Mouse (Mus musculus): Measurements from ENCODE around the gene Kcna6. TPM values are rescaled to one million over a fixed set of nuclear protein-coding genes. Genes with fewer than 3 reads are reported as not detected.
A peak's percentile ranks its signal among the peaks of the same experiment; 100 is the strongest.

The Kcna6 gene
- polyA plus RNA-seq, 1 experiment from 2014 or later, result 1.1 TPM

- no peaks in the 10 kb centered on the region for H3K36me3 ChIP-seq (ENCODE audit: control insufficient read depth, insufficient read depth)
- H3K27me3 ChIP-seq (replicated peaks; ENCODE audit: control insufficient read depth, insufficient read depth, low read length), result no peaks in the 10 kb centered on the region
- no peak overlapping the region for H3K27ac ChIP-seq (ENCODE audit: low read depth, low read length)
- no peak overlapping the region for H3K4me2 ChIP-seq (replicated peaks; ENCODE audit: low read depth)
- 50% methylated on average over 3 of the region's 3 CpGs for WGBS
- H3K4me1 ChIP-seq (replicated peaks; ENCODE audit: control insufficient read depth, insufficient read depth, low read length), result no peaks in the 10 kb centered on the region
- no peaks in the 10 kb centered on the region for H3K9me3 ChIP-seq (ENCODE audit: control insufficient read depth)
- no peak overlapping the region for H3K4me3 ChIP-seq (ENCODE audit: low read depth, low read length)
- no peak overlapping the region for H3K9ac ChIP-seq (ENCODE audit: low read depth, low read length)
- ATAC-seq, result no peak
- TF ChIP-seq CTCF (IDR thresholded peaks at IDR 0.05; ENCODE audit: low read depth), result no peak
Measured at GRCm38 (mm10) chr6:126685135-126685534, 55.3 kb downstream of the Kcna6 start.

GRCm38 (mm10) chr6:126678961-126679360, 61.5 kb downstream of the Kcna6 start:
- no peaks in the 10 kb centered on the region for H3K27me3 ChIP-seq (replicated peaks; ENCODE audit: control insufficient read depth, insufficient read depth, low read length)
- no peaks in the 10 kb centered on the region for H3K4me1 ChIP-seq (replicated peaks; ENCODE audit: control insufficient read depth, insufficient read depth, low read length)
- WGBS, result 62% methylated on average over 7 of the region's 7 CpGs
- H3K4me3 ChIP-seq (ENCODE audit: low read depth, low read length), result no peak overlapping the region
- H3K9ac ChIP-seq (ENCODE audit: low read depth, low read length), result no peak overlapping the region
- H3K36me3 ChIP-seq (ENCODE audit: control insufficient read depth, insufficient read depth), result no peaks in the 10 kb centered on the region
- no peak overlapping the region for H3K4me2 ChIP-seq (replicated peaks; ENCODE audit: low read depth)
- H3K9me3 ChIP-seq (ENCODE audit: control insufficient read depth), result no peaks in the 10 kb centered on the region
- no peak overlapping the region for H3K27ac ChIP-seq (ENCODE audit: low read depth, low read length)
- peak; percentile 55 for TF ChIP-seq CTCF (IDR thresholded peaks at IDR 0.05; ENCODE audit: low read depth)
- no peak for ATAC-seq

DNA sequence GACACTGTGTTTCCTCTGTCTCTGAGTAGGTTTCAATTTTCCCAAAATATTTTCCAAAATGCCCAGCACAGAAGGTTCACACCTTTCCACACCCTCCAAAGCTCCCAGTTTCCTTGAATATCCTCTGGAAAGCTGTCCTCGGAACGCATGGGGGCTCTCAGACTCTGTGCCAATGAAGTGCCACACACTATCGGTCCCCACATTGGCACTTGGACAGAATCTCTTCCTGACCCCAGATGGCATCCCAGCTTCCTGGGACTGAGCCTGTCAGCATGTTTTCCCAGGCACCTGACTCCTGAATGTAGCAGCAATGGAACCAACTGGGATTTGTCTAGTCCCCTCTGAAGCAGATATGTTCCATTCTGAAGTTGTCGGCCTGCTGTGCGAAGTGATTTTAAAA, 73.5 kb downstream of the Kcna6 start:
- Histone ChIP-seq H3K4me2 (replicated peaks; ENCODE audit: low read depth) (no peak overlapping the region), H3K4me1 (replicated peaks; ENCODE audit: control insufficient read depth, insufficient read depth, low read length) (no peaks in the 10 kb centered on the region), H3K36me3 (ENCODE audit: control insufficient read depth, insufficient read depth) (no peaks in the 10 kb centered on the region), H3K4me3 (ENCODE audit: low read depth, low read length) (no peak overlapping the region), H3K9me3 (ENCODE audit: control insufficient read depth) (no peaks in the 10 kb centered on the region), H3K27ac (ENCODE audit: low read depth, low read length) (no peak overlapping the region), H3K9ac (ENCODE audit: low read depth, low read length) (no peak overlapping the region), H3K27me3 (replicated peaks; ENCODE audit: control insufficient read depth, insufficient read depth, low read length) (no peaks in the 10 kb centered on the region)
- 94% methylated on average over 5 of the region's 5 CpGs for WGBS
- no peak for TF ChIP-seq CTCF (IDR thresholded peaks at IDR 0.05; ENCODE audit: low read depth)
- no peak for ATAC-seq

DNA sequence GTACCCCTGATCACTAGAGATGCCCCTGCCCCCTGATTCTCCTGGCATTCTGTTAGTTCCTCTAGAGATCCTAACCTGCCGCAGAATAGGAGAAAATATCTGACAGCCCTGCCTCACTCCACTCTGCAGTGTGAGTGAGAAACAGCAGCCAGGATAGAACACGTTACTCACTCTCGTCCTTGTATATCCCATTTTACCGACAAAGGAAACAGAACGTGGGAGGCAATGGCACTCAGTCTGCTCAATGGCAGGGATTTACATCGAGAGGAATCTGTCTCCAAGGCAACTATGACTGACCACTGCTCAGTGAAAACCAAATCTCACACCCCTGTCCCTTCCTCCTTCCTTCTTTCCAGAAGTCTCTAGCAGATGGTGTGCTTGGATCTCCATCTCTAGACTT, 74.4 kb downstream of the Kcna6 start:
- WGBS, result 53% methylated on average over 6 of the region's 6 CpGs
- Histone ChIP-seq H3K4me2 (replicated peaks; ENCODE audit: low read depth) (no peak overlapping the region), H3K36me3 (ENCODE audit: control insufficient read depth, insufficient read depth) (no peaks in the 10 kb centered on the region), H3K9ac (ENCODE audit: low read depth, low read length) (no peak overlapping the region), H3K4me1 (replicated peaks; ENCODE audit: control insufficient read depth, insufficient read depth, low read length) (no peaks in the 10 kb centered on the region), H3K27me3 (replicated peaks; ENCODE audit: control insufficient read depth, insufficient read depth, low read length) (no peaks in the 10 kb centered on the region), H3K9me3 (ENCODE audit: control insufficient read depth) (no peaks in the 10 kb centered on the region), H3K27ac (ENCODE audit: low read depth, low read length) (no peak overlapping the region), H3K4me3 (ENCODE audit: low read depth, low read length) (no peak overlapping the region)
- ATAC-seq, result no peak
- TF ChIP-seq CTCF (IDR thresholded peaks at IDR 0.05; ENCODE audit: low read depth), result no peak

DNA sequence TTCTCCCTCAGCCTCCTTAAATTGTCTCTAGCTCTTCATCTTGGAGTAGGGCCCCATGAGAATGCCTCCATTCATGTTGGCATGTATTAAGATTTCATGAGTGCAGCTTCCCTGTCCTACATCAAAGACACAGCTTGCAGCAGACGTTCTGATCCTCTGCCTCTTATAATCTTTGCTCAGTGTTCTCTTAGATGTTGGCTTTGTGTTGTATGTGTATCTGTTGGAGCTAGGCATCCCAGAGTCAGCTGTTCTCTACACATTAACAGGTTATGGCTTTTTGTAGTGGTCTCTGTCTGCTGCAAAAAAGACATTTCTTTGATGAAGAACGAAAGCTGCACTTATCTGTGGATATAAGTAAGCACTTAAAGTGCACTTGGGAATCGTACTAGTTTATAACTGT, 75.9 kb downstream of the Kcna6 start:
- H3K27me3 ChIP-seq (replicated peaks; ENCODE audit: control insufficient read depth, insufficient read depth, low read length), result no peaks in the 10 kb centered on the region
- no peak overlapping the region for H3K27ac ChIP-seq (ENCODE audit: low read depth, low read length)
- no peaks in the 10 kb centered on the region for H3K4me1 ChIP-seq (replicated peaks; ENCODE audit: control insufficient read depth, insufficient read depth, low read length)
- no peak for ATAC-seq
- no peaks in the 10 kb centered on the region for H3K9me3 ChIP-seq (ENCODE audit: control insufficient read depth)
- 63% methylated on average over 3 of the region's 3 CpGs for WGBS
- H3K4me2 ChIP-seq (replicated peaks; ENCODE audit: low read depth), result no peak overlapping the region
- H3K9ac ChIP-seq (ENCODE audit: low read depth, low read length), result no peak overlapping the region
- H3K36me3 ChIP-seq (ENCODE audit: control insufficient read depth, insufficient read depth), result no peaks in the 10 kb centered on the region
- H3K4me3 ChIP-seq (ENCODE audit: low read depth, low read length), result no peak overlapping the region
- TF ChIP-seq CTCF (IDR thresholded peaks at IDR 0.05; ENCODE audit: low read depth), result no peak

Other genes starting within 250 kb of the Kcna6 start
- gene Kcna5, start 205.3 kb downstream of the Kcna6 start, polyA plus RNA-seq (2015; fragmentation: Nextera tagmentation; extraction: Ambion mirVana), result 1.6 and 2.4 TPM in 2 replicates
- gene Kcna1, start 94.3 kb downstream of the Kcna6 start, polyA plus RNA-seq (2015; fragmentation: Nextera tagmentation; extraction: Ambion mirVana), result 0.10 and 0.16 TPM in 2 replicates
- 236 and 238 TPM in 2 replicates for gene Ndufa9, start 108.5 kb upstream of the Kcna6 start, polyA plus RNA-seq (2015; fragmentation: Nextera tagmentation; extraction: Ambion mirVana)
- gene Akap3, start 112.4 kb upstream of the Kcna6 start, polyA plus RNA-seq (2015; fragmentation: Nextera tagmentation; extraction: Ambion mirVana), result not detected in 2 replicates
- gene Dyrk4, start 181.2 kb upstream of the Kcna6 start, polyA plus RNA-seq (2015; fragmentation: Nextera tagmentation; extraction: Ambion mirVana), result not detected in 2 replicates
- gene Rad51ap1, start 198.9 kb upstream of the Kcna6 start, polyA plus RNA-seq (2015; fragmentation: Nextera tagmentation; extraction: Ambion mirVana), result 11.5 and 12.8 TPM in 2 replicates
- 16.2 and 19.5 TPM in 2 replicates for gene D6Wsu163e, start 199.3 kb upstream of the Kcna6 start, polyA plus RNA-seq (2015; fragmentation: Nextera tagmentation; extraction: Ambion mirVana)

Data from intestine, postnatal 0 days (tissue).